Mouse (Mus musculus): ENCODE data around the gene Erbb2.
A peak's percentile ranks its signal among the peaks of the same experiment; 100 is the strongest.
"Not testable (repeated sequence)": the region's sequence is repeated elsewhere in the genome, so short reads cannot be mapped to it uniquely, and the experiment has no call there.

The Erbb2 gene

DNA sequence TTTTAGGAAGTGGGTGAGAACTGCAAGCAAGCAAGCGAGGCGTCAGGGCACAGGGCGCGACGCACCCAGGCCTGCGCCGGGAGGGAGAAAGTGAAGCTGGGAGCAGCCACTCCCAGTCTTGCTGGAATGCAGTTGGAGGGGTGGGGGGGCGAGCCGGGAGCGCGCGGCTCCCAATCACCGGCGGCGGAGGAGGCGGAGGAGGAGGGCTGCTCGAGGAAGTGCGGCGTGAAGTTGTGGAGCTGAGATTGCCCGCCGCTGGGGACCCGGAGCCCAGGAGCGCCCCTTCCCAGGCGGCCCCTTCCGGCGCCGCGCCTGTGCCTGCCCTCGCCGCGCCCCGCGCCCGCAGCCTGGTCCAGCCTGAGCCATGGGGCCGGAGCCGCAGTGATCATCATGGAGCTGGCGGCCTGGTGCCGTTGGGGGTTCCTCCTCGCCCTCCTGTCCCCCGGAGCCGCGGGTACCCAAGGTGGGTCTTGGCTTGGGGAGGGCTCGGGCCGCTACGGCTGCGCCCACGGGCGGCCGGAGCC is at the start of gene Erbb2:
Erbb2 (plus strand) TSS at position 198 of the 524 bp plus-strand sequence.
- peak; percentile 73 for DNase-seq (ENCODE audit: low spot score)

DNA sequence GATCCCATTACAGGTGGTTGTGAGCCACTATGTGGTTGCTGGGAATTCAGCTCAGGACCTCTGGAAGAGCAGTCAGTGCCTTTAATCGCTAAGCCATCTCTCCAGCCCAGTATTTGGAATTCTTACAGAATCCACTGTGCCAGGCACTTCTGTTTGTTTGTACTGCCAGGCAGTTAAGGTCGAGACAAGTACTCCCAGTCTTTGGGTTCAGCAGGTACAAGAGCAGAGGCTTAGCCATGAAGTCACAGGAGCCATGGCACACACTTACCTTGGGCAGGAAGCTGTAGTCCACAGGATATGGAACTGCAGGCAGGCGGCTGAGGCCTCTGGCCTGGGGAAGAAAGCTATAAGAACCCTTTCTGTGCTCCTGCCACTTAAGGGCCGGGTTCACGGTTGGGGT is 48.5 kb upstream of the Erbb2 start:
- no peak for DNase-seq (ENCODE audit: low spot score)

DNA sequence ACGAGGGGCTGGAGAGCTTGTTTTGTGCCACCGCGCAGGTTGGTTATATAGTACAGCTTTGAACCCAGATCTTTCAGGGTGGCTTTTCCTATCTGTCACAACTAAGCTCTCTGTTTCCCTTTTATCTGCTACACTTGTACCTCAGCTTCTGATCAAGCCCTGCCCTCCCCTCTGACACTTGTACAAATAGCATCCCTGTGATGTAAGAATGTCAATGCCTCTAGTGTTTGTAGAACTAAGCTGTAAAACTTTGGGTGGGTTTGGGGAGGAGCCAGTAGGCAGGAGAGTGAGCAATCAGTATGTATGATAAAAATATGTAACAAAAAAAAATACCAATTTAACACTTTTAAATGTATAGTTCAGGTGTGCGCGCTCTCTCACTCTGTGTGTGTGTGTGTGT is 47.9 kb upstream of the Erbb2 start:
- no peak for DNase-seq (ENCODE audit: low spot score)

DNA sequence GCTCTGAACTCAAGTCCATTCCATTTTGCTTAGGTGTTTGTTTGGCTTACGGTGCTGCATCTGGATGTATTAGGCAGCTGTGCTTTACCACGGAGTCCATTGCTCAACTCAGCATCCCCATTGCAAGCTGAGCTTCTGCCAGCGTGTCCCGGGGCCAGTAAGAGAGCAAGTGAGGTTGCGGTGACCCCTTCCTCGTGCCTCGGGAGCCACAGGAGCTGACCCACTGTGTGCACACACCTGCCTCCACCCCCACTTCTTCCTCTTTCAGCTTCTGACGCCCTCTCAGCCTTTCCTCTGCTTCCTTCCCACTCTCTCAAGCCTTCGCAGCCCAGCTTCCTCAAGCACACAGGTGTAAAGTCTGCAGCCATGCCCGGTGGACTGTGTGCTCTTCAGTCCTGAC is 46.0 kb upstream of the Erbb2 start:
- no peak for DNase-seq (ENCODE audit: low spot score)

DNA sequence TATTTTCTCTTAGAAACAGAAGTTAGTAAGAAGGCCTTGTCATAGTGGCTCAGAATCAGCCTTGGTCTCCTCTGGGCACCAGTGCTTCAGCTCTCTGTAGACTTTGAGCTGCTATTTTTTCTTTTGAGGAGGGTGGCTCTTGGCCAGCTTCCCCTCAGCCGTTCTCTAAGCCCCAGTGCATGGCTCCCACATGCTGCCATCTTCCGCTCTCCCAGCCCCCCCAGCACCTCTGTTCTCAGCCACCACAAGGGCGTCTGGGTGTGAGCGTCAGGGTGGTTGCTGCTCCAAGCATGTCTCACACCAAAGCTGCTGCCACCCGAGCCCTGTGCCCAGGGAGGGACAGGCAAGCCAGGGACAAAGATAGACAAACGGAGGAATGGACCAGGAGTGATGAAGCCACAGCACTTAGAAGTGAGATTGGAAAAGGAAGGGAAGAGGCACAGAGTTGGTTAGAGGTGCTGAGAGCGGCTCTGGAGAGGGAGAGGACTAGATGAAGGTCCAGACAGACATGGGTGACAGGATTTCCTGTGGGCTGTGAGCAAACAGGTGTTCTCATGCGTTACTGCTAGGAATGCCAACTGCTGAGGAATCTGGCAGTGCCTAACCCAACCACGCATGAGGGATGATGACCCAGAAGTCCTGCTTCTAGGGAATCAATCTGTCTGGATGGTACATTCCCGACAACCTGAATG is 45.0 kb upstream of the Erbb2 start:
- no peak for DNase-seq (ENCODE audit: low spot score)

DNA sequence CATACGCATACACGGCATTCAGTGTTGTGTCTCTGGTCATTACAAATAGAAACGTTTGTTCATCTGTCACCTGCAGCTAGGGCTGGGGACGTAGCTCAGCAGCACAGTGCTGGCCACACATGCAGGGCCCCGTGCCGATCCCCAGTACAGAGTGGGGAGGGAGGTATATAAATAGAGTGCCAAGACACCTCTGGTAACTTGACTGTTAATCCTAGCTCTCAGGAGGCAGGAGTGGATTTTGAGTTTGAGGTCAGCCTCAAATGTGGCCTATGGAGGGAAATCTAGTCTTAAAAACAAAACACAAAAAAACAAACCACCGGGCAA is 44.4 kb upstream of the Erbb2 start:
- DNase-seq (ENCODE audit: low spot score): no peak

DNA sequence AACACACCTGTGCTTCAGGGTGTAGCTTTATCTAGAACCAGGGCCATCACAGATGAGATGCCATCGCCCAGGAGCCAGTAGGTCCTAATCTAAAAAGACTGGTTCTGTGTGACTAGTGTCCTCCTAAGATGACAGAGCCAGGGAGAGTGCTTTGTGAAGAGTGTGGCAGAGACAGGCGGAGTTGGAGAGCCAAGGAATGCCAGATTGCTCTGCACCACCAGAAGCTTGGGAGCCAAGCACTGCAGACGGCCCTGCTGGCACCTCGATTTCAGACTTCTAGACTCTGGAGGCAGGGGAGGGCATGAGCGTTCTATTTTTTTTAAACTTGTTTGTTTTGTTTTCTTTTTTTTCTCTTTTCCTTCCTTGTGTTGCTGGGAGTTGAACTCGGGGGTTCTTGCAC is 42.9 kb upstream of the Erbb2 start:
- no peak for DNase-seq (ENCODE audit: low spot score)

DNA sequence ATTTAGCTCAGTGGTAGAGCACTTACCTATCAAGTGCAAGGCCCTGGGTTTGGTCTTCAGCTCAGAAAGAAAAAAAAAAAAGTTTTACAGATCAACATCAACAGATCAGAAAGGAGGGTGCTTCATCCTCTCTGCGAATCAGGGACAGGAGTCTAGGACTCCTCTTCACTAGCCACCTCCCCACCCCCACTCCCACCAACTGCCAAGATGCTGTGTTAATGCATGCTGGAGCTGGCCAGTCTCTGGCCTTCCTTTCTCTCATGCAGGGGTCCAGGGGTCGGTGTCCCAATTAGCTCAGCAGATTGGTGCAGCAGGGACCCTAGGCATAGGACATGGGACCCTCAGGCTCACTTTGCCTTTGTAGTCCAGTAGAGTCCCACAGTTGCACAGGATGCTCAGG is 41.7 kb upstream of the Erbb2 start:
- DNase-seq (ENCODE audit: low spot score): no peak

DNA sequence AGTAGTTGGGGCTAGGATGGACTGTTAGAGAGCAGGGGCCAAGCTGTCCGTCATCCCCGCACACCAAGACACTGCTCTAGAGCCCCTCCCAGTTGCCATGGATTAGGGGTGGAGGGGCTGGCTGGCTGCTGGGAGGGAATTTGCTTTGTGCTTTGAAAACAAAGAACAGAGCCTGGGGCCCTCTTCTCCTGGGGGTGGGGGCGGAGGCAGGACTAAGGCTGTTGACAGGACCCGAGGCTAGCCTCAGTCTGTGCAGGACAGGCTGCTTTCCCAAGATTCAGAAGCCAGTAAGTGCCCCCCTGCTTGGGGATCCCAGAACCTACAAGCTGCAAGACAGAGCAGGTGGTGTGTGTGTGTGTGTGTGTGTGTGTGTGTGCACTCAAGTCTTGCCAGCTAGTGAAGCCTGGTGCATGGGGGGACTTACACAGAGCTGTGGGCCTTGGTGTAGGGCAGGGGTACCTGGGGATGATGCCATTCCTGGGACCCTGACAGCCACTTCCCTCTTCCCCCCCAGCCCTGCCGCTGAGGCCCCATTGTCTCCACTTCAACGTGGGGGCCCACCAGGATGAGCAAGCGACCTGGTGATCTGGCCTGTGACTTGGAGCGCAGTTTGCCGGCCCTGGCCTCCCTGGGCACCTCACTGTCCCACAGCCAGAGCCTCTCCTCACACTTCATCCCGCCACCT is 40.6 kb upstream of the Erbb2 start:
- no peak for DNase-seq (ENCODE audit: low spot score)

DNA sequence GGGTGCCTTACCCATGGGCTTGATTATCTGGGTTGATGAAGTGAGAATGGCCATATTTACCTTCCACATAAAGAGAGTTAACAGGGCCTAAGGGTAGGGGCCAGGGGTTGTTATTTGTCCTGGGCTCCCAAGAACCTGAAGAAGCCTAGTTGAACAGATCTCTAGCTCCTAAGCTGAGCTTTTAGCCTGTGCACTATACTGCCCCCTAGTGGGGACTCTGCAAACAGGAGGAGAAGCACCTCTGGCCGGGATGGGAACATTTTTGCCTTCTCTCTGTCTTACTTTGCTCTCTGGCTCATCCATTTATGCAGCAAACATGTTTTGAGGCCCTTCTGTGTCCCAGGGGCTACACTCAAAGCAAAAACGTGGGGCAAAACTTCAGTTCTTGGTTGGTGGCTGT is 39.9 kb upstream of the Erbb2 start:
- DNase-seq (ENCODE audit: low spot score): no peak

DNA sequence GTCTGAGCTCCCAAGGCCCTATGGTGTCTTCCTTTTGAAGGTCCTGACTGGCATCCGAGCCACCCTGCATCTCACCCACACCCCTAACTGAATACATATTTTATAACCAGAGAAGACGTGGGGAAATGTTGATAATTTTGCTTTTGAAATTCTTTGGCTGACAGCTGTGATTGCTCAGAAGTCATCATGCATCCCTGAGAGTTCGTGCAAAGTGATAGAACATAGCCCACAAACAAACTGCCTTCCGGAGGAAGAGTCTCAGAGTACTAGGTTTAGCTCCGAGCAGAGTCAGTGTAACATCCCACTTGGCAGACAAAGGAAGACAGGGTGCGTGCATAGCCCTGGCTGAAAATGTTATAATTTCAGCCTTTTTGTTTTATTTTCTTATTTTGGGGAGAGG is 39.0 kb upstream of the Erbb2 start:
- no peak for DNase-seq (ENCODE audit: low spot score)

DNA sequence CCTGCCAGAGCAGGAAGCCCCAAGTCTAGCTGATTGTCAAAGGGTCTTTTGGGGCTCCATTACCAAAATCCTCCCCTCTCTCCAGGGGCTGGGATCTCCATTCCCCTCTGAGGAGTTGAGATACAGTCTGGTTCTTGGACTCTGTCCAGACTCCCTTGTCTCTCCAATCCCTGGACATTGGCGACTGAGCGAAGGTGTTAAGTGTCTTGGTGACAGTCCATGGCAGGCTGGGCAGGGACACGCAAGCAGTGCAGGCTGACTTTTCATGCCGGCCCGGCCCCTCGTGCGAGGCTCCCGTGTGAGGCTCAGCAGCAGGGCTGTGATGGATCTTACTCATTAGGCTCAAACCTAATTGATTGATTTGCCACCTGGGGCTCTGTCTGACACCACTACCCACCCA is 38.0 kb upstream of the Erbb2 start:
- no peak for DNase-seq (ENCODE audit: low spot score)

DNA sequence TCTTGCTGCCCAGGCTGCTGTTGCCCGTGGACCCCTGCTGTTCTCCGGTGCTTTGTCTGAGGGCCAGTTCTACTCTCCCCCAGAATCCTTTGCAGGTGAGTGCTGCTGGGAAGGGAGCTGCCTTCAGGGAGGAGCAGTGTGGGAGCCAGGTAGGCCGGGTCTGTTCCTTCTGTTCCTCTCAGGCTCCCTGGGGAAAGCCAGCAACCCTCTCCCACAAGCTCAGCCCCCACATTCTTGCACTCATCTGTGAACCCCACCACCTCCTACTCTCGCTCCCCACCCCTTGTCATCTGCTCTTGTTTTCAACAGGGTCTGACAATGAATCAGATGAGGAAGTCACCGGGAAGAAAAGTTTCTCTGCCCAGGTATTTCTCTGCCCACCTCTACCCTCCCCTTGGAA is 35.5 kb upstream of the Erbb2 start:
- DNase-seq (ENCODE audit: low spot score): no peak

DNA sequence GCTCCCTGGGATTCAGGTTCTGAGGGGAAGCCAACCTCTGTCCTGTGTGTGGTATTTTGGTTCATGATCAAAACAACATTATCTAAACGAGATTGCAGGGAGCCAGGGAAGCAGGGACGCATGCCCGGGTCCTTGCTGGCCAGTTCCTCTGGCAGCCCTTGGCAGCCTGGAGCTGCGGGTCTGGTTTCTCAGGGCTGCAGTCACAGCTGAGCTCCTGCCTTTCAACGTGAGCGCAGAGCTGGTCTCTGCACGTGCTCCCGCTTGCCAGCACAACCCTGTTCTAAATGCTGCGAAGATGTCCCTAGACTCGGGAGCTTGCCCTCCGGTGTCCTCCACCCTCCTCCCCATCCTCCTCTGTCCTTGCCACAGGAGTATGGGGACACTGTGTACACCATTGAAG is 34.5 kb upstream of the Erbb2 start:
- DNase-seq (ENCODE audit: low spot score): peak; percentile 67

DNA sequence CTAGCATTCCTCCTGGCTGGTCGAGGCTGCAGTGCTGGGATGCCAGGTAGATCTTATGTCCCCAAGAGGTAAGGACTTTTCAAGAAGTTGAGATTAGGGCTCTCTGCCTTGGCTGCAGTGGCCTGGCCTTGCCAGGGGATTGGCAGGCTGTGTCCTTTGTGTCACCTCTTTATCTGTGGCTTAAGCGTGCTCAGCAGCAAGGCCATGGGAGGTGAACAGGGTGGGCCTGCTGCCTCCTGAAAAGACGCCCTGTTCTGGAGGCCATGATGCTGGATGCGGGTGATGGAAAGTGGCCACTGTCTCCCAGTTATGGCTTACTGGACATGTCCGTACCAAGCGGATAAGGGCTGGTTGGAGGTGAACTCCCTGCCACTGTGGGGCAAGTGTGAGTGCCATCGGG is 32.9 kb upstream of the Erbb2 start:
- no peak for DNase-seq (ENCODE audit: low spot score)

DNA sequence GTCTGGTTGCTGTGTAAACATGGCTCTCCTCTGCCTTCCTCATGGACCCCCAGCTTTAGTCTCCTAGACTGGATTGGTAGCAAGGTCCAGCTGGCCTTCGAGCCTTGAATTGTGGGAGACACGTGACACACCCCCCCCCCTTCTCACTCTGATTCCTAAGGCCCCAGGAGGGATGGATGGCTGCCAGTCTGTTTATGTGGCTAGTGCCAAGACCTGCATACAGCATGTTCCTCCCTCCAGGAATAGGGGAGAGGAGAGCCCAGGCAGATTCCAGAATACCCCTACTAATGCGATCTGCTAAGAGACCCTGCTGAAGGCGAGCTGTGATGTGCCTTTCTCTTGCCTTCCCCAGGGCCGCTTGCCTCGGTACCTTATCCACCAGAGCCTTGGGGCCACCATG is 32.2 kb upstream of the Erbb2 start:
- no peak for DNase-seq (ENCODE audit: low spot score)

DNA sequence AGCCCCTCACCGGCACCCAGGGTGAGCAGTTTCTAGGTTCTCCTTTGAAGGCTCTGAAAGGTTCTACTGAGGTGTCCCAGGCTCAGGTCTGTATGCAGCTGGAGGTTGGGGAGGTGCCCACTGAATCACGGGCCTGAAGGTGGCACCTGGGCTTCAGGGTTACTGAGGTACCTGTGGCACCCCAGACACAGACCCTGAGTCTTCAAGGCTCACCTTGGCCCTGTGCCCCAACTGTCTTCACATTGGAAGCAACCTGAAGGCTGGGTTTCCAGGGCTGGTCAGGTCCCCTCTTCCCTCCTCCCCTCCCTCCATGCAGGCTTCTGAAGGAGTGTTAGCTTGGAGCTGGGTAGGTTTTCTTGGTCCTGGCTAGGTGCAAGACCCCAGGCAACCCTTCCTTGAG is 30.6 kb upstream of the Erbb2 start:
- DNase-seq (ENCODE audit: low spot score): no peak

DNA sequence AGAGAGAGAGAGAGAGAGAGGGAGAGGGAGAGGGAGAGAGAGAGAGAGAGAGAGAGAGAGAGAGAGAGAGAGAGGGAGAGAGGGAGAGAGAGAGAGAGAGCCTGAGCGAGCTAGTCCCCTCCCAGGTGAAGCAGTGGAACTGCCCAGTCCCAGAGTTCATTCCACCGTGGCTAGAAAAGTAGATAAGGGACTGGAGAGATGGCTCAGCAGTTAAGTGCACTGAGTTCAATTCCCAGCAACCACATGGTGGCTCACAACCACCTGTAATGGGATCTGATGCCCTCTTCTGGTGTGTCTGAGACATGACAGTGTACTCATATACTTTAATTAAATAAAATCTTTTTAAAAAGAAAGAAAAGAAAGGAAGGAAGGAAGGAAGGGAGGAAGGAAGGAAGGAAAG is 29.9 kb upstream of the Erbb2 start:
- not testable (repeated sequence) for DNase-seq (ENCODE audit: low spot score)

DNA sequence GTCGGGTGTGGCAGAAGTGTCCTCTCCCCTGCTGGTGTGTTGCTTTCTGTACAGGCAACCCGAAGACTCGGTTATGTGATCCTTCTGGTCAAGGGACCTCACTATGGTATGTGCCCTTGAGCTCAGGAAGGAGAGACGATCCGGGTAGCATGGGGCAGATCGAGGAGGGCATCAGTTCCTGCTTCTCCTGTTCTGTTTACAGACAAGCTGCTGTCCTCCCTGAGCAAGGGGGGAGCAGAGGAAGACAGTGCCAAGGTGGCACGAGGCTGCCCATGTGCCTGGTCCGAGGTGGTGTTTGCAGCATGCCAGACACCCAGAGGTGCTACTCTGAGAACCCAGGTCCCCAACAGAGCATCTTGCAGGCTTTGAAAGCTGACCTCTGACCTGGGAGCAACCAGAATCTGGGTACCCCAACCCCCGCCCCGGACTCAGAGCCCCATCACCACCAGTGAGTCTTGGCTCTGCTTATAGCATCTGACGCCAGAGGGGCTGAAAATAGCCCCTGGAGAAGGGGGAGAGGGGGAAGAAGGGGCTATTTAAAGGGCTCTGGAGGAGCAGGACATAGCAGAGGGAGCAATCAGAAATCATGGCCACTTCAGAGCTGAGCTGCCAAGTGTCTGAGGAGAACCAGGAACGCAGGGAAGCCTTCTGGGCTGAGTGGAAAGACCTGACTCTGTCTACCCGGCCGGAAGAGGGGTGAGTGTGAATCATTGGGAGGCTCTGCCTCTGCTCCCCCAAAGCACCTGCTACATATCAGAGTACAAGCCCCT is 28.8 kb upstream of the Erbb2 start, which contains the start of gene Tcap:
Tcap (plus strand) TSS at position 551 of the 770 bp plus-strand sequence.
- no peak for DNase-seq (ENCODE audit: low spot score)

DNA sequence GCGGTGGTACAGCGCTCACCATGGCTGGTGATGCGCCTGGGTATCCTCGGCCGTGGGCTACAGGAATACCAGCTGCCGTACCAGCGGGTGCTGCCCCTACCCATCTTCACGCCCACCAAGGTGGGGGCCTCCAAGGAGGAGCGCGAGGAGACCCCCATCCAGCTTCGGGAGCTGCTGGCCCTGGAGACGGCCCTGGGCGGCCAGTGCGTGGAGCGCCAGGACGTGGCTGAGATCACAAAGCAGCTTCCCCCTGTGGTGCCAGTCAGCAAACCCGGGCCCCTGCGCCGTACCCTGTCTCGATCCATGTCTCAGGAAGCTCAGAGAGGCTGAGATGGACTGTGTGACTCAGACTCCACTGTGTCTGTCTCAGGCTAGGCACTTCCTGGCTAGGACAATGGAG is 28.1 kb upstream of the Erbb2 start:
- DNase-seq (ENCODE audit: low spot score): no peak

DNA sequence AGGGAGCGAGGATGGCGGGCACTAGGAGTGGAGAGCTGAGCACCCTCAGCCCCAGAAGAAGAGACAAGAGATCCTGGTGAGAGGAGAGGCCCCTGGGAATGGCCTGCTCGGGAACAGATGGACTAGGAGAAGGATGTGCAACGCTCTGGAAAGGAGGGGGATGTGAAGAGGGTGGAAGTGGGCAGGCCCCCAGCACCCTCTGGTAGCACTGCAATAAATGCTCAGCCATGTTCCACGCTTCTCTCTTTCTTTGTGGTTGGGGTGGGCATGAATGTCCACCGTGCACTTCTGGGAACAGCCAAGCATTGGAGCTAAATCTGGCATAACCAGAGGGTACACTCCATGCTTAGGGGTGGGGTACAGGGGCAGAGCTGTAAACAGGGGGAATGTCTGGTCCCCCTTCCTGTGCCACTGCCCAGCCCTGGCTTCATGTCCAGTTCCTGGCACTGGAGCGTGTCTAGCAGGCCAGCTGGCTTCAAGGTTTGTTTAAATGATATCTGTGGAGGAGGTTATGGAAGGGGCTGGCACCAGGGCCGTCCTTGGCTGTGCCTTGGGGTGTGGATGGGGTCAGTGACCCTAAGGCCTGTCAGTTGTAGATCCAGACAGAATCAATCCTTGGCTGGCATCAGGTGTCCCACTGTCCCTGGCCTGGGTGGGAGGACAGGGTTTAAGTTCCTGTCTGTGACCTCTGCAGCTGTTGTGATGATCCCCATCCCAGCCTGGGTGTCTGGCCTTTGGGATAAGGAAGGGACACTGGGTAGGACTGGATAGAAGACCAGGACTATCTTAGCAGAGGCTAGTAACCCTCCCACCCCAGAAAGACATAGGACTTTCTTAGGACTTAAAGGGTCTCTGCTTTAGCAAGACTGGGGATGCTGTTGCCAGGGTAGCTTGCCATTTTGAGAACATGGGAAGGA is 27.3 kb upstream of the Erbb2 start:
- DNase-seq (ENCODE audit: low spot score): no peak
